Mouse (Mus musculus) left cerebral cortex, adult 18-20 months (tissue): ENCODE results near the gene Bicdl1. TPM values are rescaled to one million over a fixed set of nuclear protein-coding genes. Genes with fewer than 3 reads are reported as not detected.

Experiments
- DNase-seq, 2 experiments: peaks; one replicate each; pipeline ENCODE4 v3.0.0; 2021 to 2022; ENCODE audit warnings: low spot score in 2 of 2, mixed read lengths in 1 of 2
- total RNA-seq, 2 experiments: library from RNA; stranded (reverse); gene quantifications; 2 replicates each; pipeline ENCODE4 v1.2.3; 2021

Bicdl1 gene
- total RNA-seq, 2 experiments from 2014 or later: 180 to 184 TPM

DNA sequence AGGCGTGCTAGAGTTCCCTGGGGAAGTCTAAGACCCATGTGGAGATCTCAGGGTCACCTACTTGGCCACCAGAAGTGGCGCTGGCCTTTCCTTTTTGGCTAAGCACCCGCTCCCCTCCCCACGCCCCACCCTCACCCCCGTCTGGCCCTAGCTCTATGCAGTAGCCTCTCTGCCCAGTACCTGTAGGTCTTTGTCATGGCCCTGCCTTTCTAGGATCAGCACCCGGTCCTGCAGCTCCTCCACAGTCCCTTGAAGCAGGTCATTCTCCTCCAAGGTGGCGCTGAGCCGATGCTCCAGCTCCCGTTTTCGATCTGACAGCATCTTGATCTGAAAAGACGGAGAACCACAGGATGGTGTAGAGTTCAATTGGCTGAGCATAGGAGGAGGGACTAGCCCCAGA lies 61.4 kb downstream of the Bicdl1 start:
- no peak for DNase-seq

DNA sequence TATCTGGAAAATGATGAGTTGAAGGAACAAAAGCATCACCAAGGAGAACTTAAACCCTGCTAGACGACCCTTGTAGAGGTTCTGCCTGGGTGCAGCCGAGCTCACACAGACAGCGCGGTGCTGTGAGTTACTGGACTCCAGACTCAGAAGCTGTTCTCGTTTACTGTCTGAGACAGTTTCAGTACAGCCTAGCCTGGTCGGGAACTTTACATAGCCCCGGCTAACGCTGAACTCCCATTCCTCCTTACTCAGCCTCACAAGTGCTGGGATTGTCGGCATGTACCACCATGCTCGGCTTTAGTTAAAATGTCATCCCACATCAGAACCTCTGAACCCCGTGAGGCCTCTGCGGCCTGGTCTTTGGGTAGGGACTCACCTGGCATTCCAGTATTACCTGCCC lies 62.4 kb downstream of the Bicdl1 start:
- DNase-seq: no peak

DNA sequence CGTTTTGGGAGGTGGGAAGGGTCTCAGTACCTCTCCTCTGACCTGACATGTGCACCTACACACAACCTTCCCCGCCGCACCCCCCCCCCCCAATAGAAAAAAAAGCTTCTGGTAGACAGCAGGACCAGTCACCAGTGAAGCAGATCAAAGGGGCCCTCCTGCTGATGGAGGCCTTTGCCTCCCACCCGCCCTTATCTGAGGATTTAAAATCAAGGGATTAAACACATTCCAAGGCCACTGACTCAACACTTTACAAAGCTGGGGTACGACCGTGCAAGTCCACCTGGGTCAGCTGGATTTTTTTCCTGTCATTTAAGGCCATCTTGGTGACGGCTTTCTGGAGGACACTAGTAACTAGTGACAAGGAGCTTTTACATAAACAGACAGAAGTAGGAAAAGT lies 63.5 kb downstream of the Bicdl1 start:
- DNase-seq: no peak

DNA sequence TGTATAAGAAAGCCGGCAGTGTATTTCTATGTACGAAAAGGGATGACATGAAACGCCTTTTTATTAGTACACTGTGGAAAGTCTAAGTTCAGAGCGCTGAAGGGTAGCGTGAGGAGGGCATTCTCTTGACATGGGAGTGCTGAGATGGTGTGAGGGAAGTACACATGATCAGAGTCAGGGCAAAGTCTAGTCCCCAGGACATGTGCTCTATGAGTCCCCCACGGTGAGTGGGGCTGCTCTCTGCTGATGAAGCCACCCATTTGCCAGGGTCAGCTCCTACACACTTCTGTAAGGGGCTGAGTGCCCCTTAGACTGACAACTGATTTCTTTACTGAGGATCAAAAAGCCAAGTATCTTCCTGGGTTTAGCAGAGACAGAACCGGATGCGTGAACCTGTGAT lies 64.2 kb downstream of the Bicdl1 start:
- DNase-seq: no peak

DNA sequence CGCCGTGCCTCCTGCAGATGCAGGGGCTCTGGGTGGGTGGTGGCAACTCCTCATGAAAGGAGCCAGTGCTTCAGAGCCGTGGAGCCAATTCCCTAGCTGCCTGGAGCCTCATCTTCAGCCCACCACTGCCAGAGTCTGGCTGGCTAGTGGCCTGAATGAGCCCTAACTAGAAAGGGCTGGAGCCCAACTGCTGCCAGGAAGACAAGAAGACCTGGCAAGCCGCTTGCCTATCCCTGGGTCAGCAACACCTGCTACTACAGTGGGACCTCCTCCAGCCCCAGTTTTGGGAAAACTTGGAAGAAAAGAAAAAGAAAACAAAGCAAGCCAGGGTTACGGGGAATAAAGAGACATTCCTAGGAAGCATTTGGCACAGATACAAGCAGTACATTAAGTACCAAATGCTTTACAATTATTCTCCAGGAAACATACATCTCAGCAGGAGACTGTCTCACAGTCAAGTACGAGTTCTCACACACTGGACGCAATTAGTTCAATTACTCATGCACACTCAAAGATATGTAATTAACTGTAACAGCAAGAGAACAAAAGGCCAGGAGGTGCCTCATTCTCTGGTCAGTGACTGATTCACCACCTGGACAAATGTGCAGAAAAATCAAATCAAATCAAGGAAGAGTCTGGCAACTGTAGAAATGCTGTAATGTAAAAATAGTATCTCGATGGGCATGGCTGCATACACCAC lies 64.9 kb downstream of the Bicdl1 start:
- DNase-seq: no peak

DNA sequence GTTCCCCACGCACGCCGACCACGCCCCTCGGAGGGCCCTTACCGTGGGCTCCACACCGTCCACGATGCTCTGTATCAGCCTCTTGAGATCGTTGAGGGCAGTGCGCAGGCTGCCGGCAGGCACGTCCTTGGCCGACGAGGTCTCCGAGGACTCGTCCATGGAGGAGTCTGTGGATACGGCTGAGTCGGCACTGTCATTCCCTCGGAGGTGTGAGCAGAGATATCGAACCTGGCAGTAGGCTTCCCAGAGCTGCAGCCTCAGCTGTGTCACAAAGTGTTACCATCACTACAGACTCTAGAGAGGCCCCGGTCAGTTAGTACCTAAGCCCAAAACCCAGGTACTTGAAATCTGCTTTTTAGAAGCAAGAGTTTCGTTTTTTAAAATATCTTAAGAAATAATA lies 68.8 kb downstream of the Bicdl1 start:
- no peak for DNase-seq

DNA sequence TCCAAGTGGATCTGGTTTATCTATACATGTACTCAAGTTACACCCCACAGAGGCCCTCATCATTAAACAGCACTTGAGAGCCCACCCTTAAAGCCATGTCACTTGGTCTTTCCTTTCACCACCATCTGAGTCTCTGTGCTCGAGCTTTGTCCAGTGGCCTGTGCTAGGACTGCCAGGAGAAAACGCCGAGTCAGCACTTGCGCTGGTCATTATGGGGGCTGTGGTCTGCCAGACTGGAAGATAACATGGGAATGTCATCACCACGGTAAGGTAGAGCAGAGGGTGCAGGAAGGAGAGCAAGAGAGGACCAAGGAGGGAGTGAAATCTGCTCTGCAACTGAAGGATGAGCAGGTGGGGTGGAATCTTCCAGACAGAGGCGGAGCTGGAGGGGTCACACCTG lies 73.1 kb downstream of the Bicdl1 start:
- no peak for DNase-seq

DNA sequence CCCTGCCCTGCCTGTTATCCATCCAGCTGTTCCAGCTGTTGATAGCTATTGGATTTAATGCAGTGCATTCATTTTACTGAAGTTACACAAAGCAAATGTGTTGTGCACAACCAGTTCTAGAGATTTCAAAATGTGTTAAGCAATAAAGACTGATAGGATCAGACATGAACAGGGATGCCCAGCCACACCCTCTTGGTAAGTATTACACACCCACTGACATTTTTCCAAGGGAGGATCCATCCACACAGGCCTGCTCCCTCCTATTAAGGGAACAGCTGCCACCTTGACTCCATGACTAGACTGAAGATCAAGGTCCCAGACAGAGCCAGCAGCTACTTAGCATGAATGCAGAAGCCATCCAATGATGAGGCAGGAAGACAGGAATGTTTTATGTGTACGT lies 74.2 kb downstream of the Bicdl1 start:
- DNase-seq: no peak

DNA sequence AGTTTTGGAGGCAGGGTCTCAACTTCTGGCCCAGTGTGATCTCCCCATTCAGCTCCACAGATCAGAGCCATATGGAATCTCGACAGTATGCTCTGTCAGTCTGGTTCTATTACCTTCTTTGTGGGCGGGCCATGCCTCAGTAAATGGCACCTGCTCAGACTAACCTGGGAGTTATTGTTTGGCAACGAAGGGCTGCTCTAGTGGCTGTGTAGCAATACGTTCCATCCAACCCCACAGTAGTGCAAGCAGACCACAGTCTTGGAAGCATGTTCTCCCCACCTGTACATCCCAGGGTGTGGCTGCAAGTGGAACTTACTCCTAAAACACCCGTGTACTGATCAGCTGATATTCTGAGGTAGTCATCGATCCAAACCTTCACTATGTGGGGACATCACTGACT lies 74.7 kb downstream of the Bicdl1 start:
- DNase-seq: no peak

DNA sequence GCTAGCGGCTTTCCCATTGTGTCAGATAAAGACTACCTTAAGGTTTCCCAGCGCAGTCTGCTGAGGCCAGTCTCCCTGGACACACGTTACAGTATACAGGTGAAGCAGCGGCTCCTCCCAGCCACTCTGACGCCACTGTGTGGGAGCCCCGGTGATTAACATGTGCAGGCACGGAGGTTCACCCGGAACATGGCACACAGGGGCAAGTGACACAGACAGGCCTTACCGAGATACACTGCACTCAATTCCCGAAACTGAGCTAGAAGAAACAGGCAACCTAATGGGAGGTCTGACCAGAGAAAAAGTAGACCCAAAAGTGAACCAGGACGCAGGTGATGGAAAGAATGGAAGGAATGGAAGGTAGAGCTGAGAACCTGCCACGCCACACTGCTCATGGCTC lies 77.6 kb downstream of the Bicdl1 start:
- no peak for DNase-seq

DNA sequence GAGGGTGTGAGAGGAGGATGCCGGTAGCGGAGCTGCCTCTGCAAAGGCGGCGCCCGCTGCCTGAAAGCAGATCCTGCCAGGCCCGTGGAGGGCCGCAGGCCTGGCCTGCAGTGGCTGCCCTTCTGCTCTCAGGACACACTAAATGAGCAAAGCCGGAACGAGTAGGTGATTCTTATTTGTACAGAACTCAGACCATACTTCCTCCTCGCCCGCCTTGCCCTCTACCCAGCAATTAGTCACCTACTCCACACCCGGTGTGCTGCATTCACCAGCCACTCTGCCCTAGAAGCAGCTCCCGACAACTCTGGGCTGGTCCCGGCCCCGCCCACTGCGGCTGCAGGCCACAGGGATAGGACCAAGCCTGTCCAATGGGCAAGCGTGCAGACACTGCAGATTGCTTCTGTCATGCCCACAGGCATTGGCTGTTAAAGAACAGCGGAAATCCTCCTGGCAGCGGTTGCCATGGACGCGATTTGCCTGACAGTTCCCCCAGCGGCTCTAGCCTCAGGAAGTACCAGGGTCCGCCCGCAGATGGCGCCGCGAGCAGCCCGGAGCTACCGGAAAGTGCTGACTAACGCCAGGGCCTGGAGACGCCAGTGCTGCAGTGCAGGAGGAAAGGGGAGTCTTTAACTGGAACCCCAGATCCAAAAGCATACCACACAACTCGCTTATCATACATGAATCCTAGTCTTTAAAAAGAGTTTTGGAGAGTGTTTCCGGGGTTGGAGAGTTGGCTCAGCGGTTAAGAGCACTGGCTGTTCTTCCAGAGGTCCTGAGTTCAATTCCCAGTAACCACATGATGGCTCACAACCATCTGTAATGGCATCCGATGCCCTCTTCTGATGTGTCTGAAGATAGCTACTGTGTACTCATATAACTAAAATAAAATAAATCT lies 78.5 kb downstream of the Bicdl1 start:
- DNase-seq: peak; percentile 100

DNA sequence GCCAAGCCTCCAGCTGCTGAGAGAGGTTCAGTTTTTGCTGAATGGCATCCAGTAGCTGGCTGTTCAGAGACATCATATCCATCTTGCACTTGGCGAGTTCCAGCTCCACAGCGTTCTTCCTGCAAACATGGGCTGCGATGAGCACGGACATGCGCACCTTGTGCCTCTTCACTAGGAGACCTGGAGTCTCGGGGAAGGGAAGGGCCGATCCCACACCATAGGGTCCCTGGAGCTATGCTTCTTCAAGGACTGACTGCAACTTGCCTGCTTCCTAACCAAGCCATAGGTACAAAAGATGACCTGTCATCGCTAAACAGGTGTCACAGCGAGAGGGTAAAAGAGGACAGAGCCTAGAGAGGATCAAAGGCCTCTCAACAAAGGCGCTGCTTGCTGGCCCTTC lies 79.6 kb downstream of the Bicdl1 start:
- DNase-seq: no peak

DNA sequence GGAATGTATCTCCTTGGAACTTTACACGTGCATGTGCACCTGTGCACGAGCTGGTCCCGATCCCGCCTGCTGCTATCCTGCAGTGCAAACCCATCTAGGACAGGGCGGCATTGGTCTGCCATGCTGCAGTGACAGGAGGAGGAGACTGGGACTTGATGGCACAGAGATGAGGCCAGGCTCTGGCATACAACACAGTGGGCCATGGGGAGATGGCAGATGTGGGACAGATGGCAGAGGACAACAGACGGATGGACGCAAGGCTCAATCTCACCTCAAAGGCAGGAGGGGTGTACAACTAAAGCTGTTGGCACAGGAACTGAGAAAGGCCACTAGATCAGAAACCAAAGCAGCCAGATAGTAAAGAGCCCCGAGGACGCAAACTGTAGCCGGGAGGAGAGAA lies 80.5 kb downstream of the Bicdl1 start:
- DNase-seq: no peak

DNA sequence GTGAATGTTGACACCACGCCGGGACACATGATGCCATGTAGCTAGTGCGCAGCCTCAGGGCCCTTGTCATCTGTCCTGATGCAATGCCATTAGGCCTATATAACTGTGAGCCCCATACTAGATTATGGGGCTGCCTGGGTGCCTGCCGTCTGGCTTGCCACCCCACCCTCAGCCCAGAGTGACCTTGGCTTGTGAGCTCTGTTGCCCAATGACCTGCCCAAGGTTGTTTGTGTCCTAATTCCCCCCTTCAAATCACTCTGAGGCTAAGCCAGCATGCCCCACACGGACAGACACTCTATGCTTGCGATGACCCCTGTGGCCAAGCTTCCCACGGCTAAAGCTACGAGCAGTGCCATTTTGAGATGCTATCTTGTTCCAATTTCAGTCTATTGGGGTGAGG lies 81.7 kb downstream of the Bicdl1 start:
- DNase-seq: no peak

DNA sequence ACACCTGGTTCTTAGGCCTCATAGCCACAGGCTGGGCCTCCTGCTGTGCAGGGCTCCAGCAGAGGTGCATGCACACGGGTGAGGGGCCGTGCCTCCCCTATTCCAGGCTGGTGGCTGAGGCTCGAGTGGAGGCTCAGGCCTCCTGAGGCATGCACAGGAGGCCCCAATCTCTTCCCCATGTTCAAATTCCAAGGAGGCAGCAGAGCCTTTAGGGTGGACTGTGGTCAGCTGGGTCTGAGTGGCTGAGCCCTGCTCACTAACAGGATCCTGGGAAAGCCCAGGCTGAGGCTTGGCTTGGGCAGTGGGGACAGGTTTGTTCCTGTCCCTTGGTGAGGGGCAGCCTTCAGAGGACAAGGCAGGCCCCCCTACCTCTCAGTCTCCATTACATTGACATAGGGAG lies 82.5 kb downstream of the Bicdl1 start:
- DNase-seq: no peak

DNA sequence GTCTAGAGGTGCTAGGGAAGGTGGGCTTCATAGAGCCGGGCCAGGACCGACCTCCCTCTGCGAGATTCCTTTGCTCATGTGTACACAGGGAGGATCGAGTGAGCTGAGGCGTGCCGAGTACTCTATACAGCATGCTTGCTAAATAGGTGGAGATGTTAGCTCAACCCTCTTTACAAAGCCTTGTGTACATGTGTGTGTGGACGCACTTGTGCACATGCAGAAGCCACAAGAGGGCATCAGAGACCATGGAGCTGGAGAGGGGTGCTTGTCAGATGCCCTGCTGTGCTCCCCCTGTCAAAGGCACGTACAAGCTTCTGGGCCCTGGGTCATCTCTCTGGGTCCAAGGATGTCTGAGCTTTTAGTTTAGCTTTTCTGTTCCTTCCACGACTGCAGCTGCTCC lies 87.2 kb downstream of the Bicdl1 start:
- no peak for DNase-seq

DNA sequence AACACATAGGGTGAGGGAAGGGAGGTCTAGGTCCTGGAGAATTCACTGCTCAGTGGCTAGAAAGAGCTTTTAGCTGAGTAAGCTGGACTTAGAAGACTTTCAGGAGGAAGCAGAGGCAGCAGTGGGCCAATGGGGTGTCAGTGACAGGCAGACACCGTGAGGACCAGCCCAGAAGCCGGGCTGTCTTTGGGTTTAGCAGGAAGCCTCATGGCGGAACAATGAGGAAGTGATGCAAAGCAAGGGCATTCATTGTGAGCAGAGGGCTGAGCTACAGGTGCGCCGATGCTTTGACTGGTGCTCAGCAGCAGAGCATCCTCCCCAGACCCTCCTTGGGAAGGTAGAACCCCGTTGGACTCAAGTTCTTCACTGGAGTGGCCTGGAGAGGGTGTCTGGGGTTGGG lies 95.9 kb downstream of the Bicdl1 start:
- no peak for DNase-seq

DNA sequence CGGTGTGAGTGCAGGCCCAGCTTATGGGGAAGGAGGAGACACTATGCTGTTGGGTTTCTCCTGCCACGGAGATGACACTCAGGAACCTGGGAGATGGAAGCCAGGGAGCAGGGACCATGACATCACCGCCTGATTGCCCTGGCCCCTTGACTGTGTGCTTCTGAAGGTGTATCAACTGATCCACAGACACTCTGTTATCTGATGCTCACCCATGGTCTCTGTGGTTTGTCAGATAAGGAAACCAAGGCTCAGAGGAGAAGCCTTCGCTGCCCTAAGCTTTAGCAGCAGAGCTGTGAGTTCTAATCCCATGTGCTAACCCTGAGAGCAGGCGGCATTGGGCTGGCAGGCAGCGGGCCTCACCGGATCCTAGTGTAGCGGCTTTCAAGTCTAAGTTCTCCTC lies 97.4 kb downstream of the Bicdl1 start:
- DNase-seq: no peak

DNA sequence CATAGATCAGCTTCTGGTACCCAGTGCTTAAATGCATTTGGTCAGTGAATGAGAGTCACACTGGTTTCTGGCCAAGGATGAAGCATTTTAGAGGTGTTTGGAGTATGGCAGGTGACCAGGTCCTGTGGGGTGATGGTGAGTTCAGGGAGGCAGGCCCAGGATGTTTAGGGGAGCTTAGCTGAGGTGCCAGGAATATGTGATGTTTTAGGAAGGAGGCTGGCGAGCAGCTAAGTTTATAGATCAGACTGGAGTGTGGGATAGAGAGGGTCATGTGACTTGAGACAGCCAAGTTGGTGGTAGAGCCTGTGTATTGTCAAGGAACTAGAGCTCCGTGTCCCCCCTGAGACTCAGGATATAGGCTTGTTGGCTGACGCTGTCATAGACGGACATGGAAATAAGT lies 98.4 kb downstream of the Bicdl1 start:
- DNase-seq: no peak

DNA sequence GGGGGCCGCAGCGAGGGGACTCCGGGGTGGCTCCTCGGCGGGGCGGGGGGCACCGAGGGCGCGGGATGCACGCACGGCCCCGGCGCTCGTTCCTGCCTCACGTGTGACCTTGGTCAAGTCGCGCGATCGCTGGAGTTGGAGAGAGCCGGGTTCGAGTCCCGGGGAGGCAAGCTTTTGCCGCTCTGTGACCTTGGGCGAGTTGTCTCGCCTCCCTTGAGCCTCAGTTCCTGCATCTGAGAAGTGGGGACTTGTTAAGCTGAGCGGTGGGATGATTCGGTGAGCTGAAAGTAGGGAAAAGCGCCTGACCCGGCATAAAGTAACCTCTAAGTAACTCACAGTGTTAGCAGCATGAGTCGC lies 99.1 kb downstream of the Bicdl1 start:
- no peak for DNase-seq

DNA sequence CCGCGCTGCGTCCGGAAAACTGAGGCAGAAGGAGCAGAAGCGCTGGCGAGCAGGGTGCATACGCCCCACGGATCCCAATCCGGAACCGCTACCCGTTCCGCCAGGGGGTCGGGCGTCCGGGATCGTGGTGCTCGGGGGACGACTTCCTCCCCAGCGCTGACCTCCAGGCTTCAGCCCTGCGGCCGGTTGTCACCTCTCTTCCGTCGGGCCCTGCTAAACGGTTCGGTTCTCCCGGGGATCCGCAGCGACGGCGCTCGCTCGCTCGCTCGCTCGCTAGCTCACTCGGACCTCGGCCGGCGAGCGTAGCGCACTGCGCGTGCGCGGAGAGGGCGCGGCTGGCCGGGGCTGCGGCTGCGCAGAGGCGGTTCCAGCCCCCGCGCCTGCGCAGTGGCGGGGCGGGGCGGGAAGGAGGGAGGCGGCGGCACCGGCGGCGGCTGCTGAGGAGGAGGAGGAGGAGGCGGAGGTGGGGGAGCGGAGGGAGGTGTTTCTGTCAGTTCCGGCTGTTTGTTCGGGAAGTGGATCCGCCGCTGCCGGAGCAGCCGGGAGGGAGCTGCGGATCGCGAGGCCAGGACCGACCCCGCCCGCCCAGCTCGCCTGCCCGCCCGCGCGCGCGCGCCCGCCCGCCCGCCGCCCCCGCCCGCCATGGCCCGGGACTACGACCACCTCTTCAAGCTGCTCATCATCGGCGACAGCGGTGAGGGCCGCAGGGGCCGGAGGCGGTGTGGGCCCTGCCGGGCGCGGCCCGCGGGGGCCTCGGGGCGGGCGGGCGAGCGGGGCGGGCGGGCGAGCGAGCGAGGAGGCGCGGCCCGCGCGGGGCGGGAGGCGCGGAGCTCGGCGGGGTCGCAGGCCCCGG lies 99.7 kb downstream of the Bicdl1 start, which contains the start of gene Rab35:
Rab35 (plus strand) TSS at position 404 of the 853 bp plus-strand sequence.
- DNase-seq: peak; percentile 90 to 93

DNA sequence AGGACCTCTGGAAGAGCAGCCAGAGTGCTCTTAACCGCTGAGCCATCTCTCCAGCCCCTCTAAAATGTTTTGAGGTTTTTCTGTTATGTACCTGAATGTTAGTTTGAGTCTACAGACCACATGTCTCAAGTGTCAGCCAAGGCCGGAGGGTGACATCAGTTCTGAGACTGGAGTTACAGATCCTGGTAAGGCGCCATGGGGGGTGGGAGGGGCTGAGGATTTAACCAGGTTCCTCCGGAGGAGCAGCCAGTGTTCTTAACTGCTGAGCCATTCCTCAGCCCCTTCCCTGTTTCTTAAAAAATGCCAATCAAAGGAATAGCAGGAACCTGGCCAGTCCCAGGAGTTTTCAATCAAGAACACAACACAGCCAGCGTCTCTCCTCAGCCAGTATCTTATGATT lies 101.1 kb downstream of the Bicdl1 start:
- no peak for DNase-seq
